Mouse (Mus musculus) R1 (cell line): ENCODE measurements around the gene Fam186b.
"Not testable (repeated sequence)": the region's sequence is repeated elsewhere in the genome, so short reads cannot be mapped to it uniquely, and the experiment has no call there.

Experiments used
- DNase-seq: peaks from one replicate; pipeline ENCODE4 v3.0.0-alpha.2; 2018; ENCODE audit warnings: low read depth, low spot score

Fam186b gene

DNA sequence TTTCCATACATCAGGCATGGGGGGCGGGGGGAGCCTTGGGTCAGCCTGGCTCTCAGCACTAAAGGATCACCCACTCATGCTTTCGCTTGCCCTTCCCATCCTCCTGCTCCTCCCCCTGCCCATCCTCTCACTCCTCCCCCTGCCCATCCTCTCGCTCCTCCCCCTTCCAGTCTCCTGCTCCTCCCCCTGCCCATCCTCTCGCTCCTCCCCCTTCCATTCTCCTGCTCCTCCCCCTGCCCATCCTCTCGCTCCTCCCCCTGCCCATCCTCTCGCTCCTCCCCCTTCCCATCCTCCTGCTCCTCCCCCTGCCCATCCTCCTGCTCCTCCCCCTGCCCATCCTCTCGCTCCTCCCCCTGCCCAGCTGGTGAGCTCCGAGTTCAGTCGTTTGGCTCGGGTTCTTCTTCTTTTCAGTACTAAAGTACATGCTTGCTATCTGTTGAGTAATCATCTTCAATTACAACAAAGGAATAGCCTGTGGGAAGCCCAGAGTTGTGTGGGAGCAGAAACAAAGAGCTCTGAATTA is 35.9 kb downstream of the Fam186b start:
- peak; percentile 78 for DNase-seq

GRCm38 (mm10) chr15:99259167-99259729 is 36.4 kb downstream of the Fam186b start:
- no peak for DNase-seq

DNA sequence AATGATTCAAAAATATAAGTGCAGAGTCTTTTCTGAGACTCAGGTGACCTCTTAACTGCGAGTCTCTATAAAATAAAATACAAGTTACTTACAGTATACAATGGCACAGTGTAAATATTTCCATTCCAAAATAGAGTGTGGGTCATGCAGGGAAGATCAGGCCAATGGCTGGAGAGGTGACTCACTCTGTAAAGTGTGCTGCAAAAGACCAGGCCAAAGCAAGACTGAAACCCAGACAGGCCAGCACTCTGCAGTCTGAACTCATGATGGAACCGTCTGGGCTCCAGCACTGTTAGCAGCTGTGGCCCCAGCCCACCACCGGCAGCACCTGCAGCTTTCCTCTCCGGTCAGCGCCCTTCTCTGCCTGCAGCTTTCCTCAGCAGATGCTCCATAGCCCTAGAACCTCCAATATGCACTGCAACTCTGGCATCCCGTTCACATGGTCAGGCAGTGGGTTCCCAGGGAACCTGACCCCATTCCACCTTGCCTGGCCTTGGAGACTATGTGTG is 40.4 kb downstream of the Fam186b start:
- no peak for DNase-seq

DNA sequence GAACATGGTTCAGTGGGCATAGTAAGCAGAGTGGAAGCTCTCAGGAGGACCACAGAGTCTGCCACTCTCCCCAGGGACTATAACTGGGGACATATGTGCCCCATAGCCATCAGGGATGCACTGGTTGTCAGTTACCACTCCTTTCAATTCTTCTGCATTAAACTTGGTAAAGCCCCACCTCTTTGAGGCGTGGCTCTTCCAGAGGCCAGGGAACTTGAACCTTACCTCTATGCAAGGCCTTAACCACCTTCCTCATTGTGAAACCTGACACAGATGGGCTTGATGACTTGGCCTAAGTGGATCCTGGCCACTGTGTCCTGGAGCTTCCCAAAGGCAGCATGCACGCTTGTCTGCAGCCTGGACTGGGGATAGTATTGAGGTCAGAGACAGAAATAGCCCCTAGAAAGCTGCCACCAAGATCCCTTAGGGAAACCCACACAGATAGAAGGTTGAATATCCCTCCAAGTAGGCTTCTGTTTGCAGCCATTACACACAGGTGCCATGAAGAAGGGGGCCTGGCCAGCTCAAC is 41.1 kb downstream of the Fam186b start:
- DNase-seq, result peak; percentile 60

DNA sequence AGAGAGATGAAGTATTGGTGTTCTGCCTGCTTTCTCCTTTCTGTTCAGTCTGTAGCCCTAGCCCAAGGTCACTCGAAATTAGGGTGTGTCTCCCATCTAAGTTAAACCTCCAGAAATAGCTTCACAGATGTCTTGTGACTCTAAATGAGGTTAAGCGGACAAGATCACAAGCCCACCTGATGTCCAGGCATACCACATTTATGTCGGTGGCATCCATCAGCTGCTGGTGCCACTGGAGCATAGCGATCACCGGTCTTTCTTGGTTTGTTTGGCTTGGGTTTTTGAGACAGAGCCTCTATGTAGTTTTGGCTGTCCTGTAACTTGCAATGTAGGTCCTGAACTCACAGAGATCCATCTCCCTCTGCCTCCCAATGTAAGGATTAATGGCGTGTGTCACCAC is 41.9 kb downstream of the Fam186b start:
- no peak for DNase-seq

GRCm38 (mm10) chr15:99253175-99253479 is 42.6 kb downstream of the Fam186b start:
- DNase-seq, result not testable (repeated sequence)

DNA sequence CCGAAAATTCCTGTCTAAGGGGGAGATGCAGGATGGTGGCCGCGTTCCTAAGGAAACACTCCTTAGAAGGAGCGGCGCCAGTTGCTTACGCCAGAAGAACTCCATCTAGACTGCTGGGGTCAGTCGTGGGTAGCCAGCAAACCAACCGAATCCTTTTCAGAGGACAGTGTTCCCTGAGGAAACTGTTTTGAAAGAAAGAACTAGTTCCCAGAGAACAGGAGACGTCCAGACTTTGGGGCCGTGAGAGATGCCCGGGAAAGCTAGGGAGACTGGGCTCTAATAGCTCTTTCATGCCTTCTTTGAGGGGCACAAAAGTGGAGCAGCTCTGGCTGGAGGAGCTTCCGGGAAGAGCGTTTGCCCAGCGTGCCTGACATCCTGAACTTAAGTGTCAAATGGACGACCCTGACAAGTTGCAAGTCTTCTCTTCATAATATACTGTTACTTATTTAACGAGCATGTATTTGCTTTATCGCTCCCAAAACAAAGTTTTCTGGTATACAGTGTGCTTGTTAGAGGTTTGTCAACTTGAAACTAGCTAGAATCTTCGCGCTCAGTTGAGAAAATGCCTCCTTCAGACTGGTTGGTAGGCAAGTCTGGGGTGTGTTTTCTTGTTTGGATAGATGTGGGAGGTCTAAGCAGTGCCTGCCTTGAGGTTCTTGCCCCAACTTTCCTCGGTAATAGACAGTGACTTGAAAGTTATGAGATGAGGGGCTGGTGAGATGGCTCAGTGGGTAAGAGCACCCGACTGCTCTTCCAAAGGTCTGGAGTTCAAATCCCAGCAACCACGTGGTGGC is 43.1 kb downstream of the Fam186b start:
- no peak for DNase-seq

GRCm38 (mm10) chr15:99251626-99252380 is 43.9 kb downstream of the Fam186b start, which contains the start of gene Mcrs1:
Gene Mcrs1 (minus strand): TSS chr15:99251961.
- peak; percentile 99 for DNase-seq

GRCm38 (mm10) chr15:99251111-99251510 is 44.6 kb downstream of the Fam186b start:
- DNase-seq, result not testable (repeated sequence)

DNA sequence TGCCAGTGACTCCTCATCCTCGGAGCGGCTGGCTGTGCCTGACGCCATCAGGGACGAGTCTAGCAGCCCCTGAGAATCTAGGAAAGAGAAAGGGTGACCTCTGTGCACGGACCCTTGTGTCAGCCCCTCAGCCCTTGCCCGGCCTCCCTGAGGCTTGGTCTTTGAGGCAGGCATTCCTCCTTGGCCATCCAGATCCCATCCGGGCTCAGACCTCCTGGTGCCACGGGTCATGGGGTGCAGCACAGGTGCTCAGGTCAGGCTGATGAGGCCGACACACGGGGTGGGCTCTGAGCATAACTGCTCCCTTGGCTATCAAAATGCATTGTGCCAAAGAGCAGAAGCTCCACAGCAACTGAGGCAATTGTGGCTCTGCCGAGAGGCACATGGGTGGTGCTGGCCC is 45.8 kb downstream of the Fam186b start:
- DNase-seq, result no peak

- DNase-seq, result no peak
Observed at GRCm38 (mm10) chr15:99248972-99249371, 46.7 kb downstream of the Fam186b start.

- DNase-seq, result not testable (repeated sequence)
Observed at GRCm38 (mm10) chr15:99246736-99247135, 49.0 kb downstream of the Fam186b start.

- DNase-seq, result no peak
Observed at GRCm38 (mm10) chr15:99242045-99242444, 53.6 kb downstream of the Fam186b start.

- DNase-seq, result no peak
Observed at GRCm38 (mm10) chr15:99241249-99241648, 54.4 kb downstream of the Fam186b start.

DNA sequence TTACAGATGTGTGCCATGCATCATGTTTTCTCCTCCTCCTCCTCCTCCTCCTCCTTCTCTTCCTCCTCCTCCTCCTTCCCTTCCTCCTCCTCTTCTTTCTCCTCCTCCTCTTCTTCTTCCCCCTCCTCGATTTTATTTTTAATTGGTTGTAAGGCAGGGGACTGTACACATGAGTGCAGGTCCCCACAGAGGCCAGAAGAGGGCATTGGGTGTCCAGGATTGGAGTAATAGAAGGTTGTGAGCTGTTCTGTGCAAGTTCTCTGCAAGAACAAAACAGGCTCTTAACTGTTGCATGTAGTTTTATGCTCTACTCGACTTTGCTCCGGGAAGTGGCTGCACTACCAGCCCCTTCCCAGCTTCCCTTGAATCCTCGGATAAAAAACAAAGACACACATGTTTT is 55.6 kb downstream of the Fam186b start:
- DNase-seq, result peak; percentile 63

DNA sequence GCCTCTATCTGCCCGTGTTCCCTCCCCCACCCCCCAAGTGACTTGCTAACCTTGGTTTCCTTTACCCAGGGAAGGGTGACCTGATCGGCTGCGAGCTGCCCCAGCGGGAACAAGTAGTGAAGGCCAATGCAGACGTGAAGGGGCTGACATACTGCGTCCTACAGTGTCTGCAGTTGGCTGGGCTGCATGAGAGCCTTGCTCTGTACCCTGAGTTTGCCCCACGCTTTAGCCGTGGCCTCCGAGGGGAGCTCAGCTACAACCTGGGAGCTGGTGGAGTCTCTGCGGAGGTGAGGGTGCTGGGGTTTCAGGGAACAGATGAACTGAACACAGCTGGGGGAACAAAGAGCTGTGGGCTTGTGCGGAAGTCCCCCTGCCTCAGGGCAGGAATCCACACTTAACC is 57.7 kb downstream of the Fam186b start:
- no peak for DNase-seq

- no peak for DNase-seq
Observed at GRCm38 (mm10) chr15:99234326-99235010, 61.2 kb downstream of the Fam186b start.

GRCm38 (mm10) chr15:99233719-99234118 is 62.0 kb downstream of the Fam186b start:
- no peak for DNase-seq

GRCm38 (mm10) chr15:99231998-99232397 is 63.7 kb downstream of the Fam186b start:
- DNase-seq, result no peak

DNA sequence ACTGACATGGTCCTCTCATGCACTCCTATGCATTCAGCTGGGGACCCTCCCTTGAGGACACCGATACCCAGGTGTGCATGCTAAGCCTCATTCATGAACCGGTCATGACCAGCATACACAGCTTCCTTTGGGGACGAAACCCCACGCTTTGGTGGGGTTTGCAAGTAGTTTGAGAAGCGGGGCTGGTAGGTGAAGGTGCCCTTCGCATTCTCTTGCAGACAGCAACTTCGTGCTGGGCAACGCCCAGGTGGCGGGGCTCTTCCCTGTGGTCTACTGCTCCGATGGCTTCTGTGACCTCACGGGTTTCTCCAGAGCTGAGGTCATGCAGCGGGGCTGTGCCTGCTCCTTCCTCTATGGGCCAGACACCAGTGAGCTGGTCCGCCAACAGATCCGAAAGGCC is 69.6 kb downstream of the Fam186b start:
- no peak for DNase-seq

DNA sequence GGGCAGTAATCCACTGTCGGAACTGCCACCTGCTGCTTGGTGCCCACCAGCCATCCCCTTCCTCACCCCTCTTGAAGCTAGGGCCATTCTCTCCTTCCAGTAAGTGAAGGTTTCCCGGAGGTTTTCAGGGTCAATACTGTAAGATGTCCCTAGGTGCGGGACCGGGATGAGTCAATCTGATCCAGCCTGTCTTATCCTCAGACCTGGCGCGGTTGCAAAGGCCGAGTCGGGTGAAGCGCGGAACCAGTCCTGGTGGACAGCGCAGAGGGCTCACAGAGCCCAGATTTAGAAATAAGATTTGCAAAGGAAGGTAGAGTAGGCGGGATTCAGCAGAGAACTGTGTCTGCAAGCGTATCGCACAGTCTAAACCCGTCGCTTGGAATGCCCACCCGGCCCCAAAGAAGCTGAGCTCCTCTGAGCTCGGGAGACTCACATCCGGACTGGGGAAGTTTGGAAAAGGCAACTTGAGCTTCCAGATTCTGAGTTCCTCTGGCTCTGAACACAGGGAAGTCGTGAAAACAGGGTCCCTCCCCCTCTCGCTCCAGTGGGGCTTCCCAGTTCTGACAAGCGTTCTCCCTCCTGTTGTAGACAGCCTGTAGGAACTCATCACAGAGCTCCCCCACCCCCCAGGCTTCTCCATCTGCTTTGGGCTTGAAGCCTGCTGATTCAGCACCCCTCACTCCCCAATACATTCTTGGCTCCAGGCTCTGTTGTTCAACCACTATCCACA is 70.4 kb downstream of the Fam186b start:
- peak; percentile 59 for DNase-seq
